Mouse (Mus musculus) frontal cortex, adult 2 months (tissue): ENCODE data around the gene Ralbp1. TPM values are rescaled to one million over a fixed set of nuclear protein-coding genes. Genes with fewer than 3 reads are reported as not detected.
A peak's percentile ranks its signal among the peaks of the same experiment; 100 is the strongest.

Experiments used
- DNase-seq, 2 experiments: peaks; one replicate each; pipeline ENCODE4 v3.0.0; 2022; ENCODE audit warnings: low spot score in 1 of 2; ENCODE audit errors: extremely low spot score in 1 of 2
- polyA plus RNA-seq: library from polyadenylated mRNA; depleted of rRNA; stranded (reverse); fragments of >200 nt; gene quantifications from 2 replicates; pipeline ENCODE4 v1.2.3, GENCODE M21; 2012; rRNA removed

Gene Ralbp1
- polyA plus RNA-seq: 50.2 and 51.9 TPM in 2 replicates

GRCm38 (mm10) chr17:65885697-65886529 lies at the start of gene Ralbp1:
Ralbp1 (minus strand) TSS chr17:65885798.
- DNase-seq: peak in 1 of 2 experiments; percentile 48

- DNase-seq: no peak
Measured at GRCm38 (mm10) chr17:65933741-65934140, 48.1 kb upstream of the Ralbp1 start.

DNA sequence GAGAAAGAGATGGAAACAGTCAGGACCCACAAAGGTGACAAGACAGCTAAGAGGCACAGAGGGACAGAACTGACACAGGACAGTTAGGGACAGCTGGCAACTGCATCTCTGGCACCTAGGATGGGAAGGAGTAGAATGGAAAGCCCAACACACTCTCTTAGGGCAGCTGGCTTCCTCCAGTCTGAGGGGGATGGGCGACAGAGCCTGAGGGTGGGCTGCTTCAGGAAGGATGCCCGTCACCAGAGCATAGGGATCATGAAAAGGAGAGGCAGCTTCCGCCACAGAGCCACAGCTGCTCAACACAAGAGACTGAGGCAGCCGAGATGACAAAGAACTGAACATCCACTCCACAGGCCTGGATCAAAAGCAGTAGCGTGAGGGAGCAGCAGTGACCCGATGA lies 45.9 kb upstream of the Ralbp1 start:
- no peak for DNase-seq

GRCm38 (mm10) chr17:65930960-65931359 lies 45.4 kb upstream of the Ralbp1 start:
- DNase-seq: peak; percentile 84

DNA sequence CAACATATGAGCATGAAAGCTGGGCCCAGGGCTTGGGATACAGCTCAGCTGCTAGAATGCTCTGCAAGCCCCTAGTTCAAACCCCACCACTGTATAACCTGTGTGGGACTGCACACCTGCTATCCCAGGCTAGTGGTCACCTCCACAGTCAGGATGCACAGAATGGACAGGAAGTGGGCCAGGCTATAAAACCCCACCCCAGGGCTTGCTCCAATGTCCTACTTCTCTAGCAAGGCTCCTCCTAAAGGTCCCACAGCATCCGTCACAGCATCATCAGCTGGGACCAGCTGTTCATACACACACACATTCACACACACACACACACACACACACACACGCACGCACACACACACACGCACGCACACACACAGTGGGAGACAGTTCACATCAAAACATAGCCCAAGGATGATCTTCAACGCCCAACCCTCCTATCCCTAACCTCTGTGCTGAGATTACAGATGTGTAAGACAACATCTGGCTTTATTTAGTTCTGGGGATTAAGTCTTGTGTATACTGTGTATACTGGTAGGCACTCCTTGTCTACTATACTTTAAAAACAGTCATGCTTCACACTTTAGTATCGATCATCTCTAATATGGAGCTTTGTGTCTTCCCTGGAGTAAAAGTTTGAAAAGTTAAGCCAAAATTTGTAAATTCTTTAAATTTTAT lies 44.7 kb upstream of the Ralbp1 start:
- no peak for DNase-seq

- DNase-seq: no peak
Measured at GRCm38 (mm10) chr17:65929319-65929978, 43.9 kb upstream of the Ralbp1 start.

- peak in 1 of 2 experiments; percentile 56 for DNase-seq
Measured at GRCm38 (mm10) chr17:65927077-65927476, 41.5 kb upstream of the Ralbp1 start.

GRCm38 (mm10) chr17:65924218-65924617 lies 38.6 kb upstream of the Ralbp1 start:
- DNase-seq: no peak

GRCm38 (mm10) chr17:65921975-65922374 lies 36.4 kb upstream of the Ralbp1 start:
- no peak for DNase-seq

GRCm38 (mm10) chr17:65919235-65919634 lies 33.6 kb upstream of the Ralbp1 start:
- DNase-seq: no peak

DNA sequence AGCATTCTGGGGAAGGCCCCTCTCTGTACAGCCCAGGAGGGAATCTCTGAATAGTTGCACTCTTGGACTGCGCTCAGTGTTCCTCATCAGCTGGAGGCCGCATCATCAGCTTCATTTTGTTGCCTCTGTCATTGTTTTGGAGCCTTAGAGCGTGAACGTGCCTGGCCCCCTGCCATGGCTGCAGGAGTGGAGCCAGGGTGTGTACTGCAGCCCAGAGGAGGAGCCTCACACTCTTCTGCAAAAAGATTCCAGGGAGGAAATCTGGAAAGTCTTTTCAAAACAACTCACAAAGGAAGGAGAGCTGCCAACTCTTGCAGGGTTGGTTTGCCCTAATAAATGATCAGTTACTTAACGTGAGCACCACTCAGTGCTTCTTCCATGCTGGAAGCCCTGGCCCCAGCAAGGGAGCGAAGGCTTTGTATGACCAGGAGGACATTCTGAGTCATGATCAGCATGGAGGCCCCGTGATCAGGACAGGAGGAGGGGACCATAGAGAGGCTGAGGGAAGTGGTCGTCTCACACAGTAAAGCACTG lies 30.6 kb upstream of the Ralbp1 start:
- peak; percentile 64 to 78 for DNase-seq

DNA sequence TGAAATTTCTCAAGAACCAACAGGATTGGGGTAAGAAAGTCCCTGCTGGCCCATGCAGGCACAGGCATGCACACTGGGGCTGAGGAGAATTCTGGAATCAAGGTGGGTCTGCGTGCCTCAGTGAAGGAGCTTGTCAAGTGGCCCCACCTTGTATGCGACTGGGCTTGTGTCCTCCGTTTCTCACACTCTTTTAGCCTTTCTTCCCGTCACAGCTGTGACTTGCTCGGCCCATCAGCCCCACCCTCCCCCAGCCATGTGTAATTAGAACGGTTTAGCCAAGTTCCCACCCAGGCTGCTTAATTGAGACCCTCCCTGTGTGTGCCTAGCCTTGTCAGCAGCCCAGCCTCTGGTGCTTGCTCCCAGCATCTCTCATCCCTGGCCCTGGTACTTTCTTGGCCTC lies 28.5 kb upstream of the Ralbp1 start:
- no peak for DNase-seq

DNA sequence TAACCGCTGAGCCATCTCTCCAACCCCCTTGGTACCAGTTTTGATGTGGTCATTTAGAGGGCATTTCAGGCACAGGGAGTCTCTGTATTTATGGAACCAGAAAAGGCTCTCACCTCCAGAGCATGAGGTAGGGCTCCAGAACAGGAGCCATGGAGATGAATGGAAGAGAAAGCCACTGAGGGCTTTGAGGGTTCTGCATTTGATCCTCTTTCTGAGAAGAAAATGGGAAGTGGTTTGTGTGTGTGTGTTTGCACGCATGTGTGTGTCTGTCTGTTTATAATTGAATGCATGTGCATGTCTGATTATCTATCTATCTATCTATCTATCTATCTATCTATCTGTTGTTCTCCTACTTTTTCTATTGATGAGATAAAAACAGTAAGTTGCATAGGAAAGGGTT lies 26.6 kb upstream of the Ralbp1 start:
- no peak for DNase-seq

DNA sequence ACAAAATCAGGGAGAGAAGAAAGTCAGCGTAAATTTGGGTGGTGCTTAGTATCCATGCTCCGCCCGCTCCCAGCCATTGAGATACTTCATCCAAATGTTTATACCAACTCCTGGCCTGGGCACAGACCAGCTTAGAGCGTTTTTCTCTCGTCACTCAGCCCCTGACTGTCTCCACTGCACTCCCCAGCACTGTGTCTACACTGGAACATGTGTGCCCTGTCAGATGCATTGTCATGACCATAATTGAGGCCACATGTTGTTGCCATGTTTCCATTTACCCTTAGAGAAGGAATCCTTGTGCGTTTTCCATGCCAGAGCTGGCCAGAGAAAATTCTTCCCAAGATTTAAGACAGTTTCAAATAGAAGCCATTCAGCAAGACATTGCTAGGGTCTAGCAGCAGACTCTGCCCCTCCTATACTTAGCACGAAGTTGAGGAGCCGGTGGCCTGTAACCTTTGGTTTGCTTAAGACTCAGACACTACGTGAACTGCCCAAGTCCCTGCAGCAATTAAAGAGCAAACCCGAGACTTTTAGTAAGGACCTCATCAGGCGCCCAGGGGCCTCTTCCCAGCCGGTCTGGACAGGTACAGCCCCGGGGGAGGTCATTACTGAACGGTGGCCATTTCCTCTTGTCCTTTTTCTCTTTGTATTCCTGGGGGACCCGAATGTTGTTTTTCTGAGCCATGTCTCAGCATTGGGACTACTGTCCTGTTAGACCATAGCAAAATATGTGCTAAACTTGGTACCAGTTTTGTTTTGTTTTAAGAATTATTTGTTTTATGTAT lies 25.9 kb upstream of the Ralbp1 start:
- no peak for DNase-seq

GRCm38 (mm10) chr17:65908270-65908669 lies 22.7 kb upstream of the Ralbp1 start:
- DNase-seq: no peak

GRCm38 (mm10) chr17:65906895-65907401 lies 21.4 kb upstream of the Ralbp1 start:
- no peak for DNase-seq

- no peak for DNase-seq
Measured at GRCm38 (mm10) chr17:65906313-65906894, 20.8 kb upstream of the Ralbp1 start.

DNA sequence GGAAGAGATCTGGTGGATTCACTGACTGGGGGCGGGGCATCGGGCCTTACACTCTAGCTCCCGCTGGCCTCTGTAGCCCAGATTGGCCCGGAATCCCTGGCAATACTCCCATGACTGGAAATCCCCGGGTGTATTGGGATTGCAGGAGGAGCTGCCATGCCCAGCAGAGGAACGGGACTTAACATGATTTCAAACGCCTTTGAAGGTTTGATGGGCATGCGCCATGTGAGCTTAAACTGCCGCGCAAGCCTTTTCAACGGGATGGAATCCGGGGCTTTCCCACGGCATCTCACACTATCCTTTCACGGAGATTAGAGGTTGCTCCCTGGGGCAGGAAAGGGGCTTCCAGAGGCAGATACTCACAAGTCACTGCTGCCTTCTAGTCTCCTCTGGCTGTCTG lies 19.6 kb upstream of the Ralbp1 start:
- DNase-seq: no peak

DNA sequence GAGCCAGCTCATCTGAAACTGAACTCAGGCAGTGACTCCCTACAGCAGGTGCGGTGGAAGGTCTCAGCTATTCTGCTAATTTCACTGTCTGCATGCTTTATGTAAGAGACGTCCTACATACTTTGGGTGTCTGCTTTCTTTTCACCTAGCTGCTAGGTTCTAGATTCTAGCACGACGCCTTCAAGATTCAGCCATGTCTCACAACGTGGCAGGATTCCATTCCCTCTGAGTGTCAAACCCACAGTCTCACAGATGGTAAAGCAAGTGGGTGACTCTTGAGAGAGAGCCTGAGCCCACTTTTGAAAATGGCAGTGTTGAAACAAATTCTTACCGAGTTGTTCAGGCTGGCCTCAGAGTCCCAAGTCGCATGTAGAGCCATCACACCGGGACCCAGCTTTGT lies 18.2 kb upstream of the Ralbp1 start:
- peak; percentile 38 to 66 for DNase-seq

DNA sequence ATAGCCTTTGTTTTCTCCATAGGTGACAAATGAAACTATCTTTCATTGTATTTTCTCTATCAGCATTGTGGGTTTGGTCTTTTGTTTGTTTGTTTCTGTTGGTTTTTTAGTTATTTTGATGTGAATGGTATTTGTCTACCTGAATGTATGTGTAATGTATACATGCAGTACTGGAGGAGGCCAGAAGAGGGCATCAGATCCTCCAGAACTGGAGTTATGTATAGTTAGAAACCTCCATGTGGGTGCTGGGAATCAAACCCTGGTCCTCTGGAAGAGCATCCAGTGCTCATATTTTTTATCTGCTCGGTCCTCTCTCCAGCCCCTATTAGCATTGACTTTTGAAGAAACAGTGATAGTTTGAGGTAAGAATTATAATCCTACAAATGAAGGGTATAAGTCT lies 17.4 kb upstream of the Ralbp1 start:
- DNase-seq: no peak
